Mouse (Mus musculus) stomach, embryonic 14.5 days (tissue): ENCODE results near the gene Pop5. TPM values are rescaled to one million over a fixed set of nuclear protein-coding genes. Genes with fewer than 3 reads are reported as not detected.

Source experiments
- ATAC-seq: fragments of 200-750 bp; cut with Nextera tagmentation; 2 replicates; pipeline ENCODE4 v1.8.0; 2017; ENCODE audit warnings: low read depth, moderate TSS enrichment; ENCODE audit not compliant: insufficient number of reproducible peaks, insufficient read depth, low FRiP score
- H3K27ac ChIP-seq: fragments of 300-500 bp; sonication (generic); 2 replicates; pipeline ENCODE4 v1.5.1; 2014; ENCODE audit warnings: mild to moderate bottlenecking, low read length, moderate library complexity, mixed read lengths
- H3K27me3 ChIP-seq: fragments of 300-500 bp; sonication (generic); 2 replicates; pipeline ENCODE4 v1.6.1; 2014; ENCODE audit warnings: low read length, control low read depth, mixed read lengths; ENCODE audit not compliant: control insufficient read depth, insufficient read depth
- H3K36me3 ChIP-seq: fragments of 300-500 bp; sonication (generic); 2 replicates; pipeline ENCODE4 v1.6.1; 2014; ENCODE audit warnings: mild to moderate bottlenecking, control low read depth, low read length, moderate library complexity, mixed read lengths; ENCODE audit not compliant: control insufficient read depth, insufficient read depth
- H3K4me1 ChIP-seq: fragments of 300-500 bp; sonication (generic); 2 replicates; pipeline ENCODE4 v1.6.1; 2014; ENCODE audit warnings: low read length, control low read depth, mixed read lengths; ENCODE audit not compliant: control insufficient read depth, insufficient read depth
- H3K4me2 ChIP-seq: fragments of 300-500 bp; sonication (generic); replicated peaks from 2 replicates; pipeline ENCODE4 v1.6.1; 2014; ENCODE audit warnings: low read depth, low read length, control low read depth
- H3K4me3 ChIP-seq: fragments of 300-500 bp; sonication (generic); 2 replicates; pipeline ENCODE4 v1.5.1; 2014; ENCODE audit warnings: low read depth, low read length, control low read depth
- H3K9ac ChIP-seq: fragments of 300-500 bp; sonication (generic); replicated peaks from 2 replicates; pipeline ENCODE4 v1.6.1; 2014; ENCODE audit warnings: low read depth, mild to moderate bottlenecking, control low read depth, low read length, moderate library complexity, mixed read lengths
- H3K9me3 ChIP-seq: fragments of 300-500 bp; sonication (generic); 2 replicates; pipeline ENCODE4 v1.6.1; 2016; ENCODE audit warnings: low read depth, low read length, control low read depth; ENCODE audit not compliant: control insufficient read depth
- WGBS: fragments of 180-500 bp; shearing (Covaris S2); extraction: QIAGEN DNeasy Blood & Tissue Kit; methylation state at CpG from one replicate; pipeline ENCODE4 v1.1.7; 2014; 5-methylcytosine and 5-hydroxymethylcytosine counted together
- polyA plus RNA-seq: library from polyadenylated mRNA; unstranded; fragments of >200 nt; fragmentation: Nextera tagmentation; extraction: Ambion mirVana; gene quantifications from 2 replicates; pipeline ENCODE4 v1.2.1, GENCODE M21; 2014

The Pop5 gene
- polyA plus RNA-seq, 1 experiment from 2014 or later: 97.7 TPM

DNA sequence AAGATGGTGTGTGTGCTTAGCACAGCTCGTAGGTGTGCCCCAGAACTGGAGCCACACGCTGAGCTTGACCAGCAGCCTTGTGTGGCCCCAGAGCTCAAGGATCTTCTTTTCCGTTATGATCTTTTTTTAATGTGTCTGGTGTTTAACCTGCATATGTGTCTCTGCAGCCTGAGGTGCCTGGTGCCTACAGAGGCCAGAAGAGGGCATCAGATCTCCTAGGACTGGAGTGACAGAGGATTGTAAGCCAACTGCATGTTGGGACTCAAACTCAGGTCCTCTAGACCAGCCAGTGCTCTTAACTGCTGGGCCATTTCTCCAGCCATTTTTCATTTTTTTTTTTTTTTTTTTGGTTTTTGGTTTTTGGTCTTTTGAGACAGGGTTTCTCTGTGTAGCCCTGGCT, 49.1 kb downstream of the Pop5 start:
- Histone ChIP-seq H3K27ac (no peak overlapping the region), H3K4me3 (no peak overlapping the region), H3K9me3 (no peaks in the 10 kb centered on the region), H3K4me2 (no peak overlapping the region), H3K9ac (no peak overlapping the region), H3K36me3 (peaks cover 11% of the 10 kb centered on the region; the same call in 1 of the 2 replicates), H3K4me1 (peaks cover 5% of the 10 kb centered on the region; the same call in 1 of the 2 replicates), H3K27me3 (no peaks in the 10 kb centered on the region)
- WGBS: 94% methylated on average over 3 of the region's 3 CpGs
- ATAC-seq: no peak

DNA sequence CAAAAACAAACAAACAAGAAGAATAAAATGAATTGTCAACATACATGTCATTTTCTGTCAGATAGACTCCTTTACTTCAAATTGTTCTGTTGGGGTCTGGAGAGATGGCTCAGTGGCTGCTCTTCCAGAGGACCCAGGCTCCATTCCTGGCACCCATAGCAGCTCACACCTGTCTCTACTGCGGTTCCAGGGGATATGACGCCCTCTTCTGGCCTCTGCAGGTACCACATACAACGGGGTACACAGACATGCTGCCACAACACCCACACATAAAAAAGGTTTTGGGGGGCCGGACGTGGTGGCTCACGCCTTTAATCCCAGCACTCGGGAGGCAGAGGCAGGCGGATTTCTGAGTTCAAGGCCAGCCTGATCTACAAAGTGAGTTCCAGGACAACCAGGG, 58.5 kb downstream of the Pop5 start:
- no peaks in the 10 kb centered on the region for H3K27me3 ChIP-seq
- peaks cover 10% of the 10 kb centered on the region; the same call in 1 of the 2 replicates for H3K4me1 ChIP-seq
- H3K27ac ChIP-seq: no peak overlapping the region
- H3K4me3 ChIP-seq: no peak overlapping the region
- H3K9me3 ChIP-seq: no peaks in the 10 kb centered on the region
- no peak overlapping the region for H3K9ac ChIP-seq
- WGBS: 92% methylated on average over 8 of the region's 8 CpGs
- H3K36me3 ChIP-seq: peaks cover 32% of the 10 kb centered on the region
- no peak overlapping the region for H3K4me2 ChIP-seq
- ATAC-seq: no peak

Other genes starting within 250 kb of the Pop5 start
- gene Sppl3, start 224.7 kb upstream of the Pop5 start, polyA plus RNA-seq: 27.6 and 27.7 TPM in 2 replicates
- gene Gm10401, start 137.5 kb upstream of the Pop5 start, polyA plus RNA-seq: 51.7 and 54.7 TPM in 2 replicates
- gene Acads, start 116.5 kb upstream of the Pop5 start, polyA plus RNA-seq: 38.5 and 39.9 TPM in 2 replicates
- 26.3 and 27.3 TPM in 2 replicates for gene Unc119b, start 100.9 kb upstream of the Pop5 start, polyA plus RNA-seq
- 52.6 and 61.3 TPM in 2 replicates for gene Mlec, start 77.7 kb upstream of the Pop5 start, polyA plus RNA-seq
- gene Cabp1, start 41.5 kb upstream of the Pop5 start, polyA plus RNA-seq: 1.00 and 1.5 TPM in 2 replicates
- gene Rnf10, start 37.1 kb downstream of the Pop5 start, polyA plus RNA-seq: 62.6 and 66.5 TPM in 2 replicates
- gene Coq5, start 43.8 kb downstream of the Pop5 start, polyA plus RNA-seq: 40.0 and 45.4 TPM in 2 replicates
- 1,629 and 1,647 TPM in 2 replicates for gene Dynll1, start 65.2 kb downstream of the Pop5 start, polyA plus RNA-seq
- gene Srsf9, start 91.3 kb downstream of the Pop5 start, polyA plus RNA-seq: 218 and 229 TPM in 2 replicates
- 36.0 and 37.0 TPM in 2 replicates for gene Gatc, start 105.3 kb downstream of the Pop5 start, polyA plus RNA-seq
- 61.3 and 63.8 TPM in 2 replicates for gene Triap1, start 105.4 kb downstream of the Pop5 start, polyA plus RNA-seq
- 898 and 932 TPM in 2 replicates for gene Cox6a1, start 113.1 kb downstream of the Pop5 start, polyA plus RNA-seq
- 15.7 and 17.2 TPM in 2 replicates for gene Msi1, start 193.8 kb downstream of the Pop5 start, polyA plus RNA-seq
- gene Pla2g1b, start 230.4 kb downstream of the Pop5 start, polyA plus RNA-seq: 16.7 and 20.2 TPM in 2 replicates
- gene Sirt4, start 248.9 kb downstream of the Pop5 start, polyA plus RNA-seq: 20.9 and 23.5 TPM in 2 replicates